Mouse (Mus musculus) kidney, embryonic 15.5 days (tissue): ENCODE data around the gene Sirt2. TPM values are rescaled to one million over a fixed set of nuclear protein-coding genes. Genes with fewer than 3 reads are reported as not detected.

Experiments used
- ATAC-seq: fragments of 200-750 bp; cut with Nextera tagmentation; replicated peaks from 2 replicates; pipeline ENCODE4 v1.8.0; 2017; ENCODE audit warnings: moderate TSS enrichment; ENCODE audit not compliant: low FRiP score
- H3K27ac ChIP-seq: fragments of 300-500 bp; sonication (generic); 2 replicates; pipeline ENCODE4 v1.5.1; 2015; ENCODE audit warnings: mild to moderate bottlenecking, inconsistent platforms
- H3K27me3 ChIP-seq: fragments of 300-500 bp; sonication (generic); 2 replicates; pipeline ENCODE4 v1.6.1; 2015; ENCODE audit warnings: inconsistent platforms
- H3K36me3 ChIP-seq: fragments of 300-500 bp; sonication (generic); 2 replicates; pipeline ENCODE4 v1.6.1; 2015; ENCODE audit warnings: inconsistent platforms
- H3K4me1 ChIP-seq: fragments of 300-500 bp; sonication (generic); 2 replicates; pipeline ENCODE4 v1.6.1; 2015; ENCODE audit warnings: inconsistent platforms
- H3K4me2 ChIP-seq: fragments of 300-500 bp; sonication (generic); 2 replicates; pipeline ENCODE4 v1.6.1; 2015; ENCODE audit warnings: moderate library complexity, mild to moderate bottlenecking, inconsistent platforms
- H3K4me3 ChIP-seq: fragments of 300-500 bp; sonication (generic); replicated peaks from 2 replicates; pipeline ENCODE4 v1.5.1; 2015; ENCODE audit warnings: mild to moderate bottlenecking, inconsistent platforms
- H3K9ac ChIP-seq: fragments of 300-500 bp; sonication (generic); 2 replicates; pipeline ENCODE4 v1.6.1; 2015; ENCODE audit warnings: mild to moderate bottlenecking, inconsistent platforms
- H3K9me3 ChIP-seq: fragments of 300-500 bp; sonication (generic); replicated peaks from 2 replicates; pipeline ENCODE4 v1.6.1; 2016; ENCODE audit warnings: inconsistent platforms
- WGBS: fragments of 180-500 bp; shearing (Covaris S2); methylation state at CpG from one replicate; pipeline ENCODE4 v1.1.7; 2015; ENCODE audit warnings: mixed read lengths; 5-methylcytosine and 5-hydroxymethylcytosine counted together
- polyA plus RNA-seq: library from polyadenylated mRNA; unstranded; fragments of >200 nt; fragmentation: Nextera tagmentation; extraction: Ambion mirVana; gene quantifications from 2 replicates; pipeline ENCODE4 v1.2.1, GENCODE M21; 2015

The Sirt2 gene
- polyA plus RNA-seq, 1 experiment from 2014 or later = 67.6 TPM

GRCm38 (mm10) chr7:28733211-28733610, 33.3 kb upstream of the Sirt2 start:
- 0 out of 2 replicates have a peak, but pooled peaks have one; percentile 6 for ATAC-seq
- Histone ChIP-seq H3K27me3 (0 out of 2 replicates have a peak, but pooled peaks cover 5% of the 10 kb centered on the region), H3K9me3 (no peaks in the 10 kb centered on the region; the same call in 1 of the 2 replicates), H3K4me1 (peaks cover 13% of the 10 kb centered on the region), H3K4me2 (peak overlapping the region; percentile 87), H3K9ac (0 out of 2 replicates have a peak overlapping the region, but pooled peaks have one; percentile 44), H3K36me3 (peaks cover 28% of the 10 kb centered on the region), H3K4me3 (peak overlapping the region; percentile 50), H3K27ac (peak overlapping the region; percentile 37; the same call in 1 of the 2 replicates)
- WGBS = 12% methylated on average over 11 of the region's 11 CpGs

GRCm38 (mm10) chr7:28735701-28736100, 30.8 kb upstream of the Sirt2 start:
- Histone ChIP-seq H3K4me3 (no peak overlapping the region), H3K36me3 (peaks cover 49% of the 10 kb centered on the region), H3K4me2 (no peak overlapping the region), H3K27me3 (0 out of 2 replicates have a peak, but pooled peaks cover 5% of the 10 kb centered on the region), H3K27ac (no peak overlapping the region), H3K9me3 (no peaks in the 10 kb centered on the region; the same call in 1 of the 2 replicates), H3K9ac (no peak overlapping the region), H3K4me1 (peaks cover 13% of the 10 kb centered on the region)
- ATAC-seq = no peak
- WGBS = 80% methylated on average over 6 of the region's 6 CpGs

GRCm38 (mm10) chr7:28739829-28740228, 26.7 kb upstream of the Sirt2 start:
- no peak for ATAC-seq
- WGBS = 94% methylated on average over 21 of the region's 21 CpGs

GRCm38 (mm10) chr7:28740949-28741348, 25.6 kb upstream of the Sirt2 start:
- Histone ChIP-seq H3K36me3 (peaks cover 59% of the 10 kb centered on the region), H3K9me3 (no peaks in the 10 kb centered on the region), H3K27me3 (no peaks in the 10 kb centered on the region), H3K4me2 (peak overlapping the region; percentile 85), H3K27ac (peak overlapping the region; percentile 84), H3K4me1 (peaks cover 14% of the 10 kb centered on the region), H3K9ac (peak overlapping the region; percentile 88), H3K4me3 (peak overlapping the region; percentile 88)
- no peak for ATAC-seq
- WGBS = 33% methylated on average over 9 of the region's 9 CpGs

More at GRCm38 (mm10) chr7:28739829-28740228, 26.7 kb upstream of the Sirt2 start:
- H3K36me3 ChIP-seq = peaks cover 48% of the 10 kb centered on the region
- H3K27me3 ChIP-seq = no peaks in the 10 kb centered on the region
- H3K4me3 ChIP-seq = no peak overlapping the region
- H3K4me2 ChIP-seq = no peak overlapping the region
- no peak overlapping the region for H3K27ac ChIP-seq
- peaks cover 14% of the 10 kb centered on the region for H3K4me1 ChIP-seq
- H3K9me3 ChIP-seq = no peaks in the 10 kb centered on the region
- no peak overlapping the region for H3K9ac ChIP-seq

GRCm38 (mm10) chr7:28741368-28741708, 25.2 kb upstream of the Sirt2 start:
- H3K36me3 ChIP-seq = peaks cover 60% of the 10 kb centered on the region
- peak overlapping the region; percentile 88 for H3K9ac ChIP-seq
- peak; percentile 20 for ATAC-seq

GRCm38 (mm10) chr7:28741709-28742438, 24.7 kb upstream of the Sirt2 start, which contains the start of the genes Mrps12 and Sars2:
TSS of gene Mrps12 (minus strand) at chr7:28741820.
TSS of gene Sars2 (plus strand) at chr7:28741992.
- H3K9me3 ChIP-seq = no peaks in the 10 kb centered on the region
- no peaks in the 10 kb centered on the region for H3K27me3 ChIP-seq
- H3K36me3 ChIP-seq = peaks cover 60% of the 10 kb centered on the region
- peak within 1 kb of the TSS; percentile 95 for H3K27ac ChIP-seq
- peak; percentile 99 for ATAC-seq
- WGBS = under 1% methylated on average over 39 of the region's 39 CpGs
- H3K4me1 ChIP-seq = peaks cover 14% of the 10 kb centered on the region
- peak within 1 kb of the TSS; percentile 88 for H3K9ac ChIP-seq
- H3K4me2 ChIP-seq = peak within 1 kb of the TSS; percentile 85
- peak within 1 kb of the TSS; percentile 88 for H3K4me3 ChIP-seq

More at GRCm38 (mm10) chr7:28741368-28741708, 25.2 kb upstream of the Sirt2 start:
- Histone ChIP-seq H3K4me3 (peak overlapping the region; percentile 88), H3K4me1 (peaks cover 14% of the 10 kb centered on the region), H3K4me2 (peak overlapping the region; percentile 85), H3K27me3 (no peaks in the 10 kb centered on the region), H3K27ac (peak overlapping the region; percentile 84), H3K9me3 (no peaks in the 10 kb centered on the region)
- under 1% methylated on average over 13 of the region's 13 CpGs for WGBS

GRCm38 (mm10) chr7:28749935-28750334, 16.6 kb upstream of the Sirt2 start:
- Histone ChIP-seq H3K4me3 (no peak overlapping the region), H3K9me3 (no peaks in the 10 kb centered on the region), H3K4me2 (no peak overlapping the region), H3K9ac (no peak overlapping the region), H3K4me1 (no peaks in the 10 kb centered on the region), H3K27ac (no peak overlapping the region), H3K36me3 (peaks cover 55% of the 10 kb centered on the region), H3K27me3 (no peaks in the 10 kb centered on the region)
- WGBS = 92% methylated on average over 7 of the region's 7 CpGs
- no peak for ATAC-seq

- Histone ChIP-seq H3K9me3 (no peaks in the 10 kb centered on the region), H3K27me3 (peaks cover 21% of the 10 kb centered on the region), H3K4me1 (peaks cover 8% of the 10 kb centered on the region), H3K4me2 (peak within 1 kb of the TSS; percentile 40), H3K9ac (no peak within 1 kb of the TSS), H3K4me3 (0 out of 2 replicates have a peak within 1 kb of the TSS, but pooled peaks have one; percentile 5), H3K36me3 (peaks cover 47% of the 10 kb centered on the region), H3K27ac (no peak within 1 kb of the TSS)
- ATAC-seq = 0 out of 2 replicates have a peak, but pooled peaks have one; percentile 46
- WGBS = 1% methylated on average over 17 of the region's 17 CpGs
Observed at GRCm38 (mm10) chr7:28756079-28756478, 10.5 kb upstream of the Sirt2 start, which contains the start of gene Ccer2. TSS of gene Ccer2 (plus strand) at chr7:28756174.

GRCm38 (mm10) chr7:28758623-28759022, 7.9 kb upstream of the Sirt2 start:
- H3K4me2 ChIP-seq = no peak overlapping the region
- ATAC-seq = no peak
- 78% methylated on average over 13 of the region's 13 CpGs for WGBS
- no peak overlapping the region for H3K9ac ChIP-seq
- H3K4me1 ChIP-seq = peaks cover 8% of the 10 kb centered on the region
- no peak overlapping the region for H3K4me3 ChIP-seq
- no peaks in the 10 kb centered on the region for H3K9me3 ChIP-seq
- H3K36me3 ChIP-seq = peaks cover 46% of the 10 kb centered on the region
- no peak overlapping the region for H3K27ac ChIP-seq
- peaks cover 21% of the 10 kb centered on the region for H3K27me3 ChIP-seq

GRCm38 (mm10) chr7:28761907-28762306, 4.6 kb upstream of the Sirt2 start:
- 82% methylated on average over 9 of the region's 9 CpGs for WGBS
- H3K27ac ChIP-seq = no peak overlapping the region
- H3K27me3 ChIP-seq = peaks cover 2% of the 10 kb centered on the region; the same call in 1 of the 2 replicates
- ATAC-seq = no peak
- no peak overlapping the region for H3K4me2 ChIP-seq
- no peaks in the 10 kb centered on the region for H3K9me3 ChIP-seq
- H3K4me3 ChIP-seq = no peak overlapping the region
- peaks cover 44% of the 10 kb centered on the region for H3K36me3 ChIP-seq
- peaks cover 13% of the 10 kb centered on the region for H3K4me1 ChIP-seq
- no peak overlapping the region for H3K9ac ChIP-seq

- 89% methylated on average over 6 of the region's 6 CpGs for WGBS
Observed at GRCm38 (mm10) chr7:28765211-28765610, 1.3 kb upstream of the Sirt2 start.

GRCm38 (mm10) chr7:28766910-28767309, 375 bp downstream of the Sirt2 start:
- ATAC-seq = no peak
- H3K9ac ChIP-seq = peak overlapping the region; percentile 69
- WGBS = 6% methylated on average over 14 of the region's 14 CpGs

More at GRCm38 (mm10) chr7:28765211-28765610, 1.3 kb upstream of the Sirt2 start:
- H3K9ac ChIP-seq = no peak overlapping the region
- H3K36me3 ChIP-seq = peaks cover 22% of the 10 kb centered on the region
- H3K4me1 ChIP-seq = peaks cover 25% of the 10 kb centered on the region
- H3K27me3 ChIP-seq = no peaks in the 10 kb centered on the region
- H3K4me2 ChIP-seq = peak overlapping the region; percentile 69
- H3K4me3 ChIP-seq = peak overlapping the region; percentile 84
- H3K9me3 ChIP-seq = no peaks in the 10 kb centered on the region
- H3K27ac ChIP-seq = no peak overlapping the region
- no peak for ATAC-seq

More at GRCm38 (mm10) chr7:28766910-28767309, 375 bp downstream of the Sirt2 start:
- Histone ChIP-seq H3K4me2 (peak overlapping the region; percentile 64), H3K4me3 (peak overlapping the region; percentile 84), H3K4me1 (peaks cover 25% of the 10 kb centered on the region), H3K27me3 (no peaks in the 10 kb centered on the region), H3K36me3 (peaks cover 5% of the 10 kb centered on the region), H3K27ac (0 out of 2 replicates have a peak overlapping the region, but pooled peaks have one; percentile 3), H3K9me3 (no peaks in the 10 kb centered on the region)
